Mouse (Mus musculus): ENCODE data around the gene Mucl3. TPM values are rescaled to one million over a fixed set of nuclear protein-coding genes. Genes with fewer than 3 reads are reported as not detected.

Gene Mucl3
- total RNA-seq, 1 experiment from 2014 or later: not detected

Other genes with a start within 250 kb of the Mucl3 start
- gene H2-Q6, start 218.8 kb downstream of the Mucl3 start, total RNA-seq (2017): 235 to 503 TPM (median 268 TPM) in 3 replicates
- gene H2-Q7, start 204.5 kb downstream of the Mucl3 start, total RNA-seq (2017): 209 to 404 TPM (median 224 TPM) in 3 replicates
- gene H2-Q10, start 173.6 kb downstream of the Mucl3 start, total RNA-seq (2017): 5.5 to 7.7 TPM (median 7.6 TPM) in 3 replicates
- 0.58 TPM in 1 of 3 replicates, not detected in the others for gene Pou5f1, start 137.7 kb downstream of the Mucl3 start, total RNA-seq (2017)
- gene Tcf19, start 126.9 kb downstream of the Mucl3 start, total RNA-seq (2017): 0.29 to 3.3 TPM (median 2.4 TPM) in 3 replicates
- gene Cchcr1, start 126.6 kb downstream of the Mucl3 start, total RNA-seq (2017): 1.7 to 6.7 TPM (median 2.5 TPM) in 3 replicates
- not detected in 3 replicates for gene Psors1c2, start 110.5 kb downstream of the Mucl3 start, total RNA-seq (2017)
- not detected in 3 replicates for gene Cdsn, start 91.6 kb downstream of the Mucl3 start, total RNA-seq (2017)
- not detected in 3 replicates for gene 2300002M23Rik, start 76.2 kb downstream of the Mucl3 start, total RNA-seq (2017)
- gene Sfta2, start 42.1 kb downstream of the Mucl3 start, total RNA-seq (2017): not detected in 3 replicates
- gene Gm9573, start 17.1 kb downstream of the Mucl3 start, total RNA-seq (2017): not detected in 3 replicates
- gene Vars2, start 23.9 kb upstream of the Mucl3 start, total RNA-seq (2017): 7.4 to 13.8 TPM (median 11.3 TPM) in 3 replicates
- gene Gtf2h4, start 30.0 kb upstream of the Mucl3 start, total RNA-seq (2017): 10.9 to 22.5 TPM (median 13.5 TPM) in 3 replicates
- 0.67 to 1.2 TPM in 2 of 3 replicates, not detected in the other for gene Ddr1, start 60.9 kb upstream of the Mucl3 start, total RNA-seq (2017)
- gene Ier3, start 178.0 kb upstream of the Mucl3 start, total RNA-seq (2017): 17.2 to 77.7 TPM (median 52.8 TPM) in 3 replicates
- 70.0 to 84.2 TPM (median 77.9 TPM) in 3 replicates for gene Flot1, start 179.5 kb upstream of the Mucl3 start, total RNA-seq (2017)
- gene Tubb5, start 194.6 kb upstream of the Mucl3 start, total RNA-seq (2017): 138 to 179 TPM (median 139 TPM) in 3 replicates
- gene Mdc1, start 197.8 kb upstream of the Mucl3 start, total RNA-seq (2017): 10.9 to 26.0 TPM (median 11.1 TPM) in 3 replicates
- 18.1 to 25.9 TPM (median 25.6 TPM) in 3 replicates for gene Nrm, start 217.6 kb upstream of the Mucl3 start, total RNA-seq (2017)
- gene Ppp1r18, start 221.9 kb upstream of the Mucl3 start, total RNA-seq (2017): 65.6 to 113 TPM (median 72.3 TPM) in 3 replicates
- gene Dhx16, start 236.1 kb upstream of the Mucl3 start, total RNA-seq (2017): 67.7 to 106 TPM (median 105 TPM) in 3 replicates

All from monocyte, adult 5-6 weeks (primary cell).